Mouse (Mus musculus): Measurements from ENCODE around the gene Baz2b. TPM values are rescaled to one million over a fixed set of nuclear protein-coding genes. Genes with fewer than 3 reads are reported as not detected.

Gene Baz2b
- 43.4 and 46.3 TPM in 2 replicates for polyA plus RNA-seq (2015; fragmentation: Nextera tagmentation; extraction: Ambion mirVana)

DNA sequence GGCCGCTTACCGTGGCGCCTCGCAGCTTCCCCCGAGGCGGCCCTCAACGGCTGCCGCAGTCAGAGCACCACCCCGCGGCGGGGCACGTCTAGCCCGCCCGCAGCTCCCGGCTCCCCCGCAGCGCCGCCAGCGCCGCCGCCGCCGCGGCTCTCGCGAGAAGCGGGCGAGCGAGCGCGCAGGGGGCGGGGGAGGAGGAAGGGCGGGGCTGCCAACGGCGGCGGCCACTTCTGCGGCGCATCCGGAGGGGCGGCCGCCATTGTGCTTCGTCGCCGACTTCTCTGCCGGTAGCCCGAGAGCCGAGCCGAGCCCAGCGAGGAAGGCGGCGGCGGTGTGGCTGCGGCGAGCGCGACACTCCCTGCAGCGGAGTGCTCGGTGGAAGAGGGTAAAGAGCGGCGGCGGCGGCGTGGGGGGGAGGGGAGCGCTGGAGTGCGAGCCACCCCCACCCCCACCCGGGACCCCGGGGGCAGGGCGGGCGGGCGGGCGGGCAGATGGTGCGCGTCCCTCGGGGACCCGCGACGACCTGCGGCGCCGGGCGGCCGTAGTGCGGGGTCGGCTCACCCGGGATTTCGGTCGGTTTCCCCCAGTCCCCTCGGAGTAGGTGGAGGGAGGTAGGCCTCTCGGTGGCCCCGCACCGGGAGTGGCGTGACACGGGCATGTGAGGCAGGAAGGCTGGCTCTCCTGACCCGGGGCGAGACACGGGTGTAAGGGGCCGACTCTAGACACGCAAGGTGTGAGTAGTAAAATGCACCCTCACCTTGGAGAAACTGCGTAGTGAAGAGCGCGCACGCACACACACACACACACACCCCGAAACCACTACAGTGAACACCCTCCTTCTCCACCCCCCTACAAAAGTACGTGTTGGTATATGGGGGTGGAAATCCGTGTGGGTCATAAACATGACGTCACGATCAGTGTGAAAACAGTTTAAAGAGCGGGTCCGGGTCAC, at the start of gene Baz2b, which contains the start of gene March7:
Gene Baz2b, minus strand, starts transcription at position 137 of the 949 bp plus-strand sequence.
Gene March7, plus strand, starts transcription at position 185 of the 949 bp plus-strand sequence.
- H3K27me3 ChIP-seq (replicated peaks) = no peaks in the 10 kb centered on the region
- peak within 1 kb of the TSS; percentile 90 for H3K27ac ChIP-seq
- WGBS = under 1% methylated on average over 90 of the region's 109 CpGs
- H3K36me3 ChIP-seq = peaks cover 3% of the 10 kb centered on the region
- peak within 1 kb of the TSS; percentile 94 for H3K9ac ChIP-seq
- peak within 1 kb of the TSS; percentile 86 for H3K4me3 ChIP-seq (replicated peaks)
- peak within 1 kb of the TSS; percentile 70 for H3K4me2 ChIP-seq (replicated peaks)
- peaks cover 18% of the 10 kb centered on the region for H3K4me1 ChIP-seq (replicated peaks)
- no peaks in the 10 kb centered on the region for H3K9me3 ChIP-seq
- peak; percentile 95 for ATAC-seq

DNA sequence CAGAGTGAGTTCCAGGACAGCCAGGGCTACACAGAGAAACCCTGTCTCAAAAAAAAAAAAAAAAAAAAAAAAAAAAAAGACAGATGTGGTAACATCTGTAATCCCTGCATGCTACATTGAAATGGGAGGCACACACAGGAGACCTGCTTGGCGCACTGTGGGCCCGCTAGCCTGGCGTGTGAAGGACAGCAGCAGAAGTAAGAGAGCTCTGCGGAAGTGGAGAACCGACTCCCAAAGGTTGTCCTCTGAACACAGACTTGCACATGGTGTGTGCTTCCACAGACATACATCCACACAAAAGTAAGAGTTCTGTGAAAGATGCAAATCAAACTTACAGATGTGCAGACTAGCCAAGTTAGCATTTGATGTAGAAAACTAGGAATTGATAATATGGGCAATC, 49.5 kb upstream of the Baz2b start:
- ATAC-seq = no peak
- Histone ChIP-seq H3K4me1 (replicated peaks) (no peaks in the 10 kb centered on the region), H3K36me3 (no peaks in the 10 kb centered on the region), H3K4me2 (replicated peaks) (no peak overlapping the region), H3K27me3 (replicated peaks) (no peaks in the 10 kb centered on the region), H3K9ac (no peak overlapping the region), H3K27ac (no peak overlapping the region), H3K4me3 (replicated peaks) (no peak overlapping the region), H3K9me3 (no peaks in the 10 kb centered on the region)
- WGBS = 96% methylated on average over 5 of the region's 5 CpGs

DNA sequence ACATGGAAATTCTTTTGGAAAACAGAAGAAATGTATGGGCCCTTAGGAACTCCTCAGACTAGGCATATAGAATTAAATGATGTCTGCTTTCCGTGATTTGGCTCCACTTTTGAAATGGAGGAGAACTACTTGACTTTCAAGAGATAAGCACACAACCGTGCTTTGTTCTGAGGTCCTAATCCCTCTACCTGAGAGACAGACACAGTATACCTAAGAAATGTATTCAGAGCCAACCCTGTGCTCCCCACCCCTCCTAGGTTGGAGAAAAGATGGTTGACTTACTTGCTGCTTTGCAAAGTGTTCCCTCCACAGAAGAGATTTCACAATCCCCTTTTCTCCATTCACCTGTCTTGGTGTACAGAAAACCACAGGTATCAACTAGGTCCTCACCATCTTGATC, 47.1 kb upstream of the Baz2b start:
- Histone ChIP-seq H3K4me2 (replicated peaks) (no peak overlapping the region), H3K27me3 (replicated peaks) (no peaks in the 10 kb centered on the region), H3K9me3 (no peaks in the 10 kb centered on the region), H3K36me3 (no peaks in the 10 kb centered on the region), H3K4me3 (replicated peaks) (no peak overlapping the region), H3K4me1 (replicated peaks) (no peaks in the 10 kb centered on the region), H3K27ac (no peak overlapping the region), H3K9ac (no peak overlapping the region)
- 70% methylated on average over 2 of the region's 2 CpGs for WGBS
- no peak for ATAC-seq

DNA sequence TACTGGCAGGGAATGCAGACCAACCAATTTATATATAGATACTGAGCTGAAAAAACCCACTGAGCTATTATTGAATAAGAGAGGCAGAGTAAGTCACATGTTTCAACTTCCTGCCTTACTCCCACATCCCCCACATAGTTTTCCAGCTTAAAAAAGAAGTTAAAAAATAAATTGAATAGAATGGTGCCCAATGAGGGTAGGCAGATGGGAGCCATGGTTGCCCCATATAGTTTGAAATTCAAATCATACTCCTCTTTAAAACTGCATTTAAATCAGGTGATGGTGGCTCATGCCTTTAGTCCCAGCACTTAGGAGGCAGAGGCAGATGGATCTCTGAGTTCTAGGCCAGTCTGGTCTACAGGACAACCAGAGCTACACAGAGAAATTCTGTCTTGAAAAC, 43.9 kb upstream of the Baz2b start:
- Histone ChIP-seq H3K4me3 (replicated peaks) (no peak overlapping the region), H3K4me1 (replicated peaks) (no peaks in the 10 kb centered on the region), H3K36me3 (peaks cover 2% of the 10 kb centered on the region; the same call in 1 of the 2 replicates), H3K27ac (no peak overlapping the region), H3K9ac (no peak overlapping the region), H3K9me3 (no peaks in the 10 kb centered on the region), H3K4me2 (replicated peaks) (no peak overlapping the region), H3K27me3 (replicated peaks) (no peaks in the 10 kb centered on the region)
- ATAC-seq = no peak

DNA sequence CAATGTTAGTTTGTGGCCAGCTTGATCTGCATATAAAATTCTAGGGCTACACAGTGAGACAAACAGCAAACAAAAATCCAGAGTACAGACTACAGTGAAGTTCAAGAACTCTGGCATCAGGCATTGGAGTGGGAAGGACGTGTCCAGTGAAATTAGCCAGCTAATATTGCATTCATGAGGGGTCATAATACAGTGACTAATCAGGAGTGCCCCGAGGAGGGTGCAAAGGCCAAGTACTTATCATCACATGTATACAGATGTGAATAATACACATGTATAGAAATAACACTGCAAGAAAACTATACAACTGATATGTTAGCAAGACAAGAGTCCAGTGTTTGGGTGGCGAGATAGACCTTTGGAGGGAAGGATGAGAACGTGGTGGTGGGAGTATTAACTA, 43.1 kb upstream of the Baz2b start:
- peak; percentile 69 for ATAC-seq
- H3K4me1 ChIP-seq (replicated peaks) = no peaks in the 10 kb centered on the region
- WGBS = 68% methylated on average over 4 of the region's 4 CpGs
- H3K4me2 ChIP-seq (replicated peaks) = no peak overlapping the region
- H3K9me3 ChIP-seq = no peaks in the 10 kb centered on the region
- no peaks in the 10 kb centered on the region for H3K27me3 ChIP-seq (replicated peaks)
- peaks cover 2% of the 10 kb centered on the region; the same call in 1 of the 2 replicates for H3K36me3 ChIP-seq
- no peak overlapping the region for H3K4me3 ChIP-seq (replicated peaks)
- no peak overlapping the region for H3K9ac ChIP-seq
- no peak overlapping the region for H3K27ac ChIP-seq

DNA sequence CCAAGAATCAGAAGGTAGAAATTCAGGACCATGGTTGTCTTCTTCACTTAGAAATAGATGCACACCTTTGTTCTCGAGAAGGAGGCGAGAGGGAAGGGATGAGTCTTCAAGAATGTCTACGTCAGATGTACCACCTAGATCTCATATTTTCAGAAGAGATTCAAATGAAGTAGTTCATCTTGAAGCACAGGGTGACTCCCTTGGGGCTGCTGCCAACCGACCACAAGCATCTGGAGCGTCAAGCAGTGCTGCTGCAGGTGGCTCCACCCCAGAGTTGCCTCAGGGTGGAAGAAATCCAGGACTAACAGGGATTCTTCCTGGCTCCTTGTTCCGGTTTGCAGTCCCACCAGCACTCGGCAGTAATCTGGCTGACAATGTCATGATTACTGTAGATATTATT, 24.9 kb upstream of the Baz2b start:
- H3K36me3 ChIP-seq = peaks cover 21% of the 10 kb centered on the region

DNA sequence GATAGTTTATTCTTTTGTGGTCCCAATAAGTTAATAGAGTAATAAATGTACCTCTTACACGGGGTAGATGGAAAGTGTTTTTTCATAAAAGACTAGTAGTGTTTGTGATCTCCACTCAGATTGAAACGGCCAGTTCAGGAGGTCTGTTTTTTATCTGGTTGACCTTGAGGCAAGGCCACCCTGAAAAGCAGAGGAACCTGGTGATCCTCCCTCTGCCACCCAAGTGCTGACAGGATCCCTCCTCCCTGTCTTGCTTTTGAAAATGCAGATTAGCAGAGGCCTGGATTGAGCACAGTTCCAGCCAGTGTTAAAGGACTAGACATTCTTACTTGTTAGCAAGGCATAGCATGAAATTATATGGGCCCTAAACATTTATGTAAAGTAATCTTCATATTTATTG, 23.5 kb upstream of the Baz2b start:
- Histone ChIP-seq H3K27me3 (replicated peaks) (no peaks in the 10 kb centered on the region), H3K9me3 (no peaks in the 10 kb centered on the region), H3K9ac (no peak overlapping the region), H3K4me2 (replicated peaks) (no peak overlapping the region), H3K4me3 (replicated peaks) (no peak overlapping the region), H3K4me1 (replicated peaks) (no peaks in the 10 kb centered on the region), H3K36me3 (peaks cover 17% of the 10 kb centered on the region), H3K27ac (no peak overlapping the region)
- 27% methylated on average over 2 of the region's 2 CpGs for WGBS
- no peak for ATAC-seq

More for the DNA sequence above, 24.9 kb upstream of the Baz2b start:
- 86% methylated on average over 7 of the region's 7 CpGs for WGBS
- no peak overlapping the region for H3K9ac ChIP-seq
- H3K4me1 ChIP-seq (replicated peaks) = no peaks in the 10 kb centered on the region
- no peak overlapping the region for H3K4me2 ChIP-seq (replicated peaks)
- no peaks in the 10 kb centered on the region for H3K27me3 ChIP-seq (replicated peaks)
- no peak overlapping the region for H3K4me3 ChIP-seq (replicated peaks)
- no peaks in the 10 kb centered on the region for H3K9me3 ChIP-seq
- H3K27ac ChIP-seq = no peak overlapping the region
- ATAC-seq = no peak

DNA sequence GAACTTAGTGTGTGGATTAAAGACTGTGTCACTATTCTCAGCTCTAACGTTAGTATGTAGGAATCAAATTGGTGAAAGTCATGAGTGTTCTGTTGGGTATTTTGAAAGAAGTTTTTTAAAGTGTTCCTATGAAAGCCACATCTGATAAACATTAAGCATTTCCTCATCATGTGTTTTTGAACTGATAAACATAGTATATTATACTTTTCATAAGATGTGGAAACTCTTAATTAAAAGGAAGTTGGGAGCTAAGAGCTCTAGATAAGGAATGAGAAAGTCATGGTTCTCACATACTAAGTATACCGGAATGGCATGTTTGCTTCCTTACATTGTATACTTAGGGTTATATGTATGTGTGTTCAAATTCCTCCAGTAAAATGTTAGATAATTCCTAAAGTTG, 20.7 kb upstream of the Baz2b start:
- H3K4me3 ChIP-seq (replicated peaks) = no peak overlapping the region
- no peaks in the 10 kb centered on the region for H3K9me3 ChIP-seq
- ATAC-seq = no peak
- no peak overlapping the region for H3K27ac ChIP-seq
- H3K4me2 ChIP-seq (replicated peaks) = no peak overlapping the region
- no peaks in the 10 kb centered on the region for H3K27me3 ChIP-seq (replicated peaks)
- H3K9ac ChIP-seq = no peak overlapping the region
- H3K4me1 ChIP-seq (replicated peaks) = 0 out of 2 replicates have a peak, but pooled peaks cover 2% of the 10 kb centered on the region
- 84% methylated on average over 2 of the region's 2 CpGs for WGBS
- peaks cover 8% of the 10 kb centered on the region for H3K36me3 ChIP-seq

DNA sequence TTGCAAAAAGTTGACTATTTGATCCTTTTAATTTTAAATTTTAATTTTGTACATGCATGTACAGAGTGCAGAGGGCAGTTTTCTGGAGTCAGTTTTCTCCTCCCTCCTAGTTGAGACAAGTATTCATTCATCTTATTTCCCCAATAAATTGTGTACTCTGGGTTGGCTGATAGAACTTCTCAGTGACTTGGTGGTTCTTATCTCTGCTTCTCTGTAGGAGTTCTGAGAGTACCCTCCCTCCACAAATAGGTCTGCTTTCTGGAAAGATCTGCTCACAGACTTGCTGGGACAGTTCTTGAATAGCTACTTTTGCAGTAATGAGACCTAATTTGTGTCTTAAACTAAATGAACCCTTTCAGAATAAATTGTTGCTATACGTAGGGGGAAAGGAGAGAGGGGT, 18.8 kb upstream of the Baz2b start:
- Histone ChIP-seq H3K9ac (no peak overlapping the region), H3K4me1 (replicated peaks) (0 out of 2 replicates have a peak, but pooled peaks cover 2% of the 10 kb centered on the region), H3K27me3 (replicated peaks) (no peaks in the 10 kb centered on the region), H3K36me3 (0 out of 2 replicates have a peak, but pooled peaks cover 2% of the 10 kb centered on the region), H3K4me3 (replicated peaks) (no peak overlapping the region), H3K4me2 (replicated peaks) (no peak overlapping the region), H3K27ac (no peak overlapping the region), H3K9me3 (no peaks in the 10 kb centered on the region)
- ATAC-seq = no peak
- WGBS = 92% methylated on average over 1 of the region's 1 CpGs

DNA sequence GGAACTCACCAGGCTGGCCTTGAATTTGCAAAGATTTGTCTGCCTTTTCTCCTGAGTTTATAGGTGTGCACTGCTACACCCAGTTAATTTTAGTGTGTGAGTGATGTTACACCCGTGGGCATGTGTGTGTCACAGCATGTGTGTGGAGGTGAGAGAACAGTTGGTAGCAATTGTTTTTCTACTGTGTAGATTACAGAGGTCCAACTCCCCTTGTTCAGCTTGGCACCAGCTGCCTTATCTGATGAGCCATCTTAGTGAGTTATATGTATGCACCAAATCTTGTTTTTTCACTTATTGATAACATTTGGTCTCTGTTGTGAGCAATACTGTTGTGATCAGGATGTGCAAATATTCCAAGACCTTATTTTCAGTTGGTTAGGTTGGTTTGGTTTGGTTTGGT, 13.8 kb upstream of the Baz2b start:
- Histone ChIP-seq H3K4me2 (replicated peaks) (no peak overlapping the region), H3K4me3 (replicated peaks) (no peak overlapping the region), H3K36me3 (no peaks in the 10 kb centered on the region), H3K9ac (no peak overlapping the region), H3K27me3 (replicated peaks) (no peaks in the 10 kb centered on the region), H3K9me3 (no peaks in the 10 kb centered on the region), H3K27ac (no peak overlapping the region), H3K4me1 (replicated peaks) (0 out of 2 replicates have a peak, but pooled peaks cover 2% of the 10 kb centered on the region)
- ATAC-seq = no peak
- 68% methylated on average over 1 of the region's 1 CpGs for WGBS

DNA sequence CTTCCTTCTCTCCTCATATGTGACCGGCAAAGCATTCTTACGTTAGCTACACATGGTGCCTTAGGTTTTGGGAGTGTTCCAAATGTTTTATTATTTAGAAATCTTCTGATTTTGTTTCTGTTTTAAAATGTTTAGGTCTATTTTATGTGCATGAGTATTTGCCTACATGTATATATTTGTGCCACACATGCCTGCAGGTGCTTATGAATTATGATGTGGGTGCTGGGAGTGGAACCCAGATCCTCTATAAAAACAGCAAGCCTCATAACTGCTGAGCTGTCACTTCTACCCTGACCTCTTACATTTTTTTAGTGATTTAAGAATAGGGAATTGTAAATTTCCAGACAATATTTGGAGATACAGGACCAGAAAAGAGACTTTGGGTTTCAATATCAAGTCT, 12.3 kb upstream of the Baz2b start:
- Histone ChIP-seq H3K27ac (no peak overlapping the region), H3K36me3 (no peaks in the 10 kb centered on the region), H3K9me3 (no peaks in the 10 kb centered on the region), H3K4me2 (replicated peaks) (no peak overlapping the region), H3K4me1 (replicated peaks) (peaks cover under 1% of the 10 kb centered on the region; the same call in 1 of the 2 replicates), H3K4me3 (replicated peaks) (no peak overlapping the region), H3K9ac (no peak overlapping the region), H3K27me3 (replicated peaks) (no peaks in the 10 kb centered on the region)
- ATAC-seq = no peak
- WGBS = 78% methylated on average over 2 of the region's 2 CpGs

DNA sequence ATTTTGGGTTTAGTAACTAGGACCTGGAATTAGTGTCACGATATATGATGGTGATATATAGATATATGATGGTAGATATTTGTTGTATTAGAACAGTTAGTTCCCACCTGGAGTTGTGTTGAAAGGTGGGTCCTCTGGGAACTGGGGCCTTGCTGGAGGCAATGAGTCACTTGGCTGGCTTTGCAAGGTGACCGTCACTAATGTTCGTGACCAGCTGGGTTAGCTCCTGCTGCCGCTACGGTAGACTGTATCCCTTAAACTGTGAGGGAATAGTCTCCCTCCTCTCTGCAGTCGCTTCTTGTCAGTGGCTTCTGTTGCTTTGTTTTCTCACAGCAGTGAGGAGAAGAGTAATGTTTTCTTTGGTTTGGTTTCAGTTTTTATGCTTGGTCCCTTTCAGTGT, 11.6 kb upstream of the Baz2b start:
- no peak for ATAC-seq
- H3K4me2 ChIP-seq (replicated peaks) = no peak overlapping the region
- WGBS = 60% methylated on average over 6 of the region's 6 CpGs

More for the DNA sequence above, 11.6 kb upstream of the Baz2b start:
- H3K27me3 ChIP-seq (replicated peaks) = no peaks in the 10 kb centered on the region
- H3K9me3 ChIP-seq = no peaks in the 10 kb centered on the region
- no peaks in the 10 kb centered on the region; the same call in 1 of the 2 replicates for H3K4me1 ChIP-seq (replicated peaks)
- H3K27ac ChIP-seq = no peak overlapping the region
- no peak overlapping the region for H3K9ac ChIP-seq
- H3K4me3 ChIP-seq (replicated peaks) = no peak overlapping the region
- no peaks in the 10 kb centered on the region for H3K36me3 ChIP-seq
